ENCODE assay signal across 17 mouse cellular contexts in genomic region chr19:18711589-18711988, GRCm38 (mm10). TPM values are rescaled to one million over a fixed set of nuclear protein-coding genes. Genes with fewer than 3 reads are reported as not detected.
A peak's percentile ranks its signal among the peaks of the same experiment; 100 is the strongest.
DNase-seq lines count a peak whose midpoint lies in the region; ATAC-seq and TF ChIP-seq lines count a peak whose summit lies in the region.
"Had no signal": no experiment of that assay in that cellular context is flagged by ENCODE, and none has a peak within 500 bp of the region (broad histone marks: within the 10 kb centered on the region; RNA-seq: fewer than 3 reads in every experiment).

No protein-coding gene starts in this region.

- H3K27ac ChIP-seq in forebrain, postnatal 0 days (ENCODE audit: low read depth, low read length): no peak overlapping the region
- H3K27ac ChIP-seq in forebrain, embryonic 12.5 days: no peak overlapping the region
- H3K27ac ChIP-seq in ES-Bruce4 (ENCODE audit: insufficient read depth, low read length): peak overlapping the region; percentile 92
- peak overlapping the region; percentile 96; the same call in 1 of the 2 replicates for H3K27ac ChIP-seq in liver, postnatal 0 days (ENCODE audit: low read depth)
- H3K27ac ChIP-seq in hindbrain, embryonic 11.5 days (ENCODE audit: low read depth, low read length): no peak overlapping the region
- H3K27ac ChIP-seq: forebrain, embryonic 13.5 days had no signal

- peak; percentile 7 for DNase-seq in forebrain, postnatal 0 days
- peak; percentile 34 for DNase-seq in MEL-GATA-1-ER (ENCODE audit: extremely low read depth, low read depth)
- no peak for DNase-seq in liver, postnatal 0 days
- DNase-seq in hindbrain, embryonic 11.5 days (ENCODE audit: low spot score): no peak
- DNase-seq in urinary bladder, postnatal 4 days (ENCODE audit: low spot score in 2 of 2): no peak
- DNase-seq: adrenal gland, postnatal 36 days; cerebellum, adult 8-10 months; gastrocnemius, postnatal 25 days; kidney, adult 18-20 months; lung, adult 2 months; right cerebral cortex, postnatal 4 days had no signal

- H3K27me3 ChIP-seq in forebrain, postnatal 0 days (ENCODE audit: insufficient read depth, low read length): no peaks in the 10 kb centered on the region
- H3K27me3 ChIP-seq in forebrain, embryonic 12.5 days: no peaks in the 10 kb centered on the region
- H3K27me3 ChIP-seq in ES-Bruce4 (ENCODE audit: control insufficient read depth, insufficient read depth, low read length, poor library complexity, severe bottlenecking): no peaks in the 10 kb centered on the region
- no peaks in the 10 kb centered on the region for H3K27me3 ChIP-seq in liver, postnatal 0 days (ENCODE audit: insufficient read depth, low read length)
- H3K27me3 ChIP-seq in hindbrain, embryonic 11.5 days (ENCODE audit: control insufficient read depth, insufficient read depth, low read length): no peaks in the 10 kb centered on the region
- H3K27me3 ChIP-seq: embryonic facial prominence, embryonic 13.5 days; forebrain, embryonic 13.5 days; heart, embryonic 15.5 days; midbrain, embryonic 15.5 days had no signal

- no peak overlapping the region for H3K9ac ChIP-seq in forebrain, postnatal 0 days
- H3K9ac ChIP-seq in forebrain, embryonic 12.5 days: no peak overlapping the region
- H3K9ac ChIP-seq in ES-Bruce4 (ENCODE audit: low read depth, poor library complexity, severe bottlenecking): peak overlapping the region; percentile 72
- no peak overlapping the region for H3K9ac ChIP-seq in liver, postnatal 0 days (replicated peaks)
- H3K9ac ChIP-seq in hindbrain, embryonic 11.5 days (ENCODE audit: low read depth, low read length): no peak overlapping the region

- no peak for TF ChIP-seq POLR2A in ES-Bruce4 (IDR thresholded peaks at IDR 0.05; ENCODE audit: insufficient read depth, low read length)

- no peak for TF ChIP-seq EP300 in ES-Bruce4 (IDR thresholded peaks at IDR 0.05; ENCODE audit: insufficient read depth, low read depth, low read length)
- no peak for TF ChIP-seq EP300 in liver, postnatal 0 days (IDR thresholded peaks at IDR 0.05; ENCODE audit: low read depth)

- H3K36me3 ChIP-seq in forebrain, postnatal 0 days (ENCODE audit: insufficient read depth): no peaks in the 10 kb centered on the region
- no peaks in the 10 kb centered on the region for H3K36me3 ChIP-seq in forebrain, embryonic 12.5 days (replicated peaks)
- H3K36me3 ChIP-seq in ES-Bruce4 (ENCODE audit: control insufficient read depth, insufficient read depth, low read length, poor library complexity, severe bottlenecking): peaks cover 5% of the 10 kb centered on the region; the same call in 1 of the 2 replicates
- no peaks in the 10 kb centered on the region for H3K36me3 ChIP-seq in liver, postnatal 0 days (replicated peaks; ENCODE audit: insufficient read depth, low read length)
- no peaks in the 10 kb centered on the region for H3K36me3 ChIP-seq in hindbrain, embryonic 11.5 days (ENCODE audit: control insufficient read depth, insufficient read depth, low read length)
- H3K36me3 ChIP-seq: embryonic facial prominence, embryonic 13.5 days; heart, embryonic 15.5 days; midbrain, embryonic 15.5 days had no signal

- H3K4me3 ChIP-seq in forebrain, postnatal 0 days (ENCODE audit: low read depth, low read length): no peak overlapping the region
- H3K4me3 ChIP-seq in forebrain, embryonic 12.5 days (replicated peaks): no peak overlapping the region
- H3K4me3 ChIP-seq in ES-Bruce4 (ENCODE audit: low read depth, low read length): peak overlapping the region; percentile 62; the same call in 1 of the 2 replicates
- no peak overlapping the region for H3K4me3 ChIP-seq in liver, postnatal 0 days (ENCODE audit: low read depth, low read length)
- no peak overlapping the region for H3K4me3 ChIP-seq in hindbrain, embryonic 11.5 days (ENCODE audit: low read depth, low read length)

- H3K4me2 ChIP-seq in forebrain, postnatal 0 days (ENCODE audit: low read depth): no peak overlapping the region
- no peak overlapping the region for H3K4me2 ChIP-seq in forebrain, embryonic 12.5 days
- H3K4me2 ChIP-seq in liver, postnatal 0 days (ENCODE audit: low read depth, low read length): peak overlapping the region; percentile 88
- H3K4me2 ChIP-seq in hindbrain, embryonic 11.5 days (replicated peaks; ENCODE audit: low read depth, low read length): no peak overlapping the region

- H3K4me1 ChIP-seq in forebrain, postnatal 0 days (ENCODE audit: insufficient read depth): peaks cover 9% of the 10 kb centered on the region
- peaks cover 22% of the 10 kb centered on the region for H3K4me1 ChIP-seq in forebrain, embryonic 12.5 days
- H3K4me1 ChIP-seq in ES-Bruce4 (ENCODE audit: control insufficient read depth, insufficient read depth, low read length): peaks cover 2% of the 10 kb centered on the region
- H3K4me1 ChIP-seq in liver, postnatal 0 days (ENCODE audit: insufficient read depth): peaks cover 12% of the 10 kb centered on the region
- no peaks in the 10 kb centered on the region; the same call in 1 of the 2 replicates for H3K4me1 ChIP-seq in hindbrain, embryonic 11.5 days (replicated peaks; ENCODE audit: control insufficient read depth, insufficient read depth, low read length)

- H3K9me3 ChIP-seq in forebrain, postnatal 0 days (ENCODE audit: low read length): no peaks in the 10 kb centered on the region
- no peaks in the 10 kb centered on the region for H3K9me3 ChIP-seq in forebrain, embryonic 12.5 days
- H3K9me3 ChIP-seq in ES-Bruce4 (replicated peaks; ENCODE audit: control insufficient read depth, insufficient read depth, low read length, poor library complexity, severe bottlenecking): no peaks in the 10 kb centered on the region
- no peaks in the 10 kb centered on the region for H3K9me3 ChIP-seq in liver, postnatal 0 days (ENCODE audit: low read length)
- H3K9me3 ChIP-seq in hindbrain, embryonic 11.5 days (ENCODE audit: control insufficient read depth, low read length): no peaks in the 10 kb centered on the region
- H3K9me3 ChIP-seq: embryonic facial prominence, embryonic 13.5 days; forebrain, embryonic 13.5 days; heart, embryonic 15.5 days; midbrain, embryonic 15.5 days had no signal

- 86% methylated on average over 9 of the region's 9 CpGs for WGBS in forebrain, postnatal 0 days
- WGBS in forebrain, embryonic 12.5 days: 93% methylated on average over 9 of the region's 9 CpGs
- WGBS in liver, postnatal 0 days (ENCODE audit: insufficient replicate concordance): 75% methylated on average over 9 of the region's 9 CpGs
- 94% methylated on average over 9 of the region's 9 CpGs for whole genome bisulfite sequencing in hindbrain, embryonic 11.5 days

- no peak for ATAC-seq in forebrain, postnatal 0 days
- no peak for ATAC-seq in forebrain, embryonic 12.5 days (ENCODE audit: low FRiP score)
- no peak for ATAC-seq in liver, postnatal 0 days
- no peak for ATAC-seq in hindbrain, embryonic 11.5 days (ENCODE audit: low FRiP score)
- ATAC-seq: forebrain, embryonic 13.5 days; midbrain, embryonic 15.5 days had no signal

- no peak for TF ChIP-seq CTCF in forebrain, postnatal 0 days (IDR thresholded peaks at IDR 0.05; ENCODE audit: low read depth)
- no peak for TF ChIP-seq CTCF in ES-Bruce4 (IDR thresholded peaks at IDR 0.05; ENCODE audit: low read depth, low read length)
- TF ChIP-seq CTCF in liver, postnatal 0 days (IDR thresholded peaks at IDR 0.05; ENCODE audit: low read depth): no peak

RNA-seq across cellular contexts. Expression of gene D030056L22Rik, which starts 1.4 kb away (rescaled TPM):
- 61.5 and 65.9 TPM in 2 replicates for total RNA-seq in forebrain, postnatal 0 days (2014; rRNA removed)
- 40.8 and 42.4 TPM in 2 replicates for polyA plus RNA-seq in forebrain, postnatal 0 days (2015; fragmentation: Nextera tagmentation; extraction: Ambion mirVana)
- 84.1 and 88.7 TPM in 2 replicates for polyA plus RNA-seq in forebrain, embryonic 12.5 days (2016; fragmentation: Nextera tagmentation; extraction: Ambion mirVana)
- polyA plus RNA-seq in ES-Bruce4 (2011; ENCODE audit: insufficient read depth, insufficient read length, low read depth, missing spikeins): 49.2 and 50.0 TPM in 2 replicates
- 18.2 and 19.5 TPM in 2 replicates for polyA plus RNA-seq in liver, postnatal 0 days (2015; fragmentation: Nextera tagmentation; extraction: Ambion mirVana)
- 78.6 and 92.3 TPM in 2 replicates for polyA plus RNA-seq in hindbrain, embryonic 11.5 days (2014; fragmentation: Nextera tagmentation; extraction: Ambion mirVana)

RNA-seq across cellular contexts. Expression of gene Trpm6, which starts 38.2 kb away (rescaled TPM):
- 0.29 and 0.31 TPM in 2 replicates for total RNA-seq in forebrain, postnatal 0 days (2014; rRNA removed)
- polyA plus RNA-seq in forebrain, postnatal 0 days (2015; fragmentation: Nextera tagmentation; extraction: Ambion mirVana): 0.26 and 0.27 TPM in 2 replicates
- polyA plus RNA-seq in forebrain, embryonic 12.5 days (2016; fragmentation: Nextera tagmentation; extraction: Ambion mirVana): 0.15 and 0.18 TPM in 2 replicates
- polyA plus RNA-seq in ES-Bruce4 (2011; ENCODE audit: insufficient read depth, insufficient read length, low read depth, missing spikeins): 2.0 and 2.1 TPM in 2 replicates
- 0.04 and 0.05 TPM in 2 replicates for polyA plus RNA-seq in liver, postnatal 0 days (2015; fragmentation: Nextera tagmentation; extraction: Ambion mirVana)
- 0.25 and 0.43 TPM in 2 replicates for polyA plus RNA-seq in hindbrain, embryonic 11.5 days (2014; fragmentation: Nextera tagmentation; extraction: Ambion mirVana)

RNA-seq across cellular contexts. Expression of gene Carnmt1, which starts 41.0 kb away (rescaled TPM):
- 8.6 and 94.9 TPM in 2 replicates for total RNA-seq in forebrain, postnatal 0 days (2014; rRNA removed)
- polyA plus RNA-seq in forebrain, postnatal 0 days (2015; fragmentation: Nextera tagmentation; extraction: Ambion mirVana): 8.5 and 10.6 TPM in 2 replicates
- polyA plus RNA-seq in forebrain, embryonic 12.5 days (2016; fragmentation: Nextera tagmentation; extraction: Ambion mirVana): 24.7 and 27.9 TPM in 2 replicates
- polyA plus RNA-seq in ES-Bruce4 (2011; ENCODE audit: insufficient read depth, insufficient read length, low read depth, missing spikeins): 40.8 and 49.5 TPM in 2 replicates
- polyA plus RNA-seq in liver, postnatal 0 days (2015; fragmentation: Nextera tagmentation; extraction: Ambion mirVana): 13.2 and 15.5 TPM in 2 replicates
- 25.1 and 30.9 TPM in 2 replicates for polyA plus RNA-seq in hindbrain, embryonic 11.5 days (2014; fragmentation: Nextera tagmentation; extraction: Ambion mirVana)

Comparison
In these comparisons a context has a peak if more than half of its experiments do, and no peak if none do; other contexts are left out.
1. DNase-seq: peak in forebrain, postnatal 0 days (single experiment) and MEL-GATA-1-ER (single experiment); none in liver, postnatal 0 days (single experiment), hindbrain, embryonic 11.5 days (single experiment) and urinary bladder, postnatal 4 days (0 of 2).
2. H3K27ac ChIP-seq: peak in ES-Bruce4 (single experiment) and liver, postnatal 0 days (single experiment); none in forebrain, postnatal 0 days (single experiment), forebrain, embryonic 12.5 days (single experiment) and hindbrain, embryonic 11.5 days (single experiment).